Mouse (Mus musculus): ENCODE results near the gene Ctdnep1.

Ctdnep1 gene

GRCm38 (mm10) chr11:69945997-69946891, 34.7 kb upstream of the Ctdnep1 start:
- no peak for TF ChIP-seq GATA4 (IDR thresholded peaks at IDR 0.05; ENCODE audit: insufficient replicate concordance, low read length)

- no peak for TF ChIP-seq GATA4 (IDR thresholded peaks at IDR 0.05; ENCODE audit: insufficient replicate concordance, low read length)
Observed at GRCm38 (mm10) chr11:69947337-69948065, 33.5 kb upstream of the Ctdnep1 start.

GRCm38 (mm10) chr11:69948066-69948762, 32.7 kb upstream of the Ctdnep1 start, which contains the start of gene Slc2a4:
Gene Slc2a4, minus strand, starts transcription at chr11:69948188.
- TF ChIP-seq GATA4 (IDR thresholded peaks at IDR 0.05; ENCODE audit: insufficient replicate concordance, low read length) = no peak

GRCm38 (mm10) chr11:69948763-69949150, 32.2 kb upstream of the Ctdnep1 start:
- TF ChIP-seq GATA4 (IDR thresholded peaks at IDR 0.05; ENCODE audit: insufficient replicate concordance, low read length) = no peak

GRCm38 (mm10) chr11:69950807-69951459, 30.0 kb upstream of the Ctdnep1 start:
- no peak for TF ChIP-seq GATA4 (IDR thresholded peaks at IDR 0.05; ENCODE audit: insufficient replicate concordance, low read length)

- TF ChIP-seq GATA4 (IDR thresholded peaks at IDR 0.05; ENCODE audit: insufficient replicate concordance, low read length) = no peak
Observed at GRCm38 (mm10) chr11:69952274-69952673, 28.7 kb upstream of the Ctdnep1 start.

- TF ChIP-seq GATA4 (IDR thresholded peaks at IDR 0.05; ENCODE audit: insufficient replicate concordance, low read length) = no peak
Observed at GRCm38 (mm10) chr11:69953267-69953915, 27.6 kb upstream of the Ctdnep1 start.

GRCm38 (mm10) chr11:69956218-69956617, 24.7 kb upstream of the Ctdnep1 start:
- no peak for TF ChIP-seq GATA4 (IDR thresholded peaks at IDR 0.05; ENCODE audit: insufficient replicate concordance, low read length)

GRCm38 (mm10) chr11:69960616-69961015, 20.3 kb upstream of the Ctdnep1 start:
- no peak for TF ChIP-seq GATA4 (IDR thresholded peaks at IDR 0.05; ENCODE audit: insufficient replicate concordance, low read length)

GRCm38 (mm10) chr11:69961841-69962240, 19.1 kb upstream of the Ctdnep1 start:
- no peak for TF ChIP-seq GATA4 (IDR thresholded peaks at IDR 0.05; ENCODE audit: insufficient replicate concordance, low read length)

- TF ChIP-seq GATA4 (IDR thresholded peaks at IDR 0.05; ENCODE audit: insufficient replicate concordance, low read length) = no peak
Observed at GRCm38 (mm10) chr11:69964650-69965270, 16.2 kb upstream of the Ctdnep1 start, which contains the start of gene Cldn7. Gene Cldn7, plus strand, starts transcription at chr11:69964779.

GRCm38 (mm10) chr11:69965271-69966005, 15.5 kb upstream of the Ctdnep1 start:
- TF ChIP-seq GATA4 (IDR thresholded peaks at IDR 0.05; ENCODE audit: insufficient replicate concordance, low read length) = no peak

Measured in liver, adult (tissue).